Mouse (Mus musculus): ENCODE data around the gene Bcl10.
"Not testable (repeated sequence)": the region's sequence is repeated elsewhere in the genome, so short reads cannot be mapped to it uniquely, and the experiment has no call there.

The Bcl10 gene

GRCm38 (mm10) chr3:145922019-145922854 is at the start of gene Bcl10:
Gene Bcl10, plus strand, starts transcription at chr3:145922804.
- no peak for DNase-seq (ENCODE audit: low read depth, low spot score)

- no peak for DNase-seq (ENCODE audit: low read depth, low spot score)
Measured at GRCm38 (mm10) chr3:145873271-145873670, 49.3 kb upstream of the Bcl10 start.

GRCm38 (mm10) chr3:145874126-145874525 is 48.5 kb upstream of the Bcl10 start:
- DNase-seq (ENCODE audit: low read depth, low spot score): no peak

GRCm38 (mm10) chr3:145876120-145876519 is 46.5 kb upstream of the Bcl10 start:
- no peak for DNase-seq (ENCODE audit: low read depth, low spot score)

- DNase-seq (ENCODE audit: low read depth, low spot score): not testable (repeated sequence)
Measured at GRCm38 (mm10) chr3:145878867-145879266, 43.7 kb upstream of the Bcl10 start.

DNA sequence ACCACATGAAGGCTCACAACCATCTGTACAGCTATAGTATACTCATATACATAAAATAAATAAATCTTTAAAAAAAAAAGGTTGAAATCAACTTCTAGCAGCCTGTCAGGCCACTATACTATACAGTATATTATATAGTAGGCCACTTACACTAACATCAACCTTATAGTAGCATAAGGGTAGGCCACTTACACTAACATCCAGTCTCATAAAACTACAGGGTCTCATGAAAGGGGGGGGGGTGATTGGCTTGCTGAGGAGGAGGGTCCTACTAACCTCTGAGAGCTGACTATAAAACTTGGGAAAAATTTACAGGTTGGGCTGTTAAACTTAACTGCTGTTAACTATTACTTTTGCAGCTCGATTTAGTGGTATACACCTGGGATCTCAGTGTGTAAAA is 42.3 kb upstream of the Bcl10 start:
- DNase-seq (ENCODE audit: low read depth, low spot score): no peak

GRCm38 (mm10) chr3:145882076-145882874 is 40.3 kb upstream of the Bcl10 start:
- no peak for DNase-seq (ENCODE audit: low read depth, low spot score)

DNA sequence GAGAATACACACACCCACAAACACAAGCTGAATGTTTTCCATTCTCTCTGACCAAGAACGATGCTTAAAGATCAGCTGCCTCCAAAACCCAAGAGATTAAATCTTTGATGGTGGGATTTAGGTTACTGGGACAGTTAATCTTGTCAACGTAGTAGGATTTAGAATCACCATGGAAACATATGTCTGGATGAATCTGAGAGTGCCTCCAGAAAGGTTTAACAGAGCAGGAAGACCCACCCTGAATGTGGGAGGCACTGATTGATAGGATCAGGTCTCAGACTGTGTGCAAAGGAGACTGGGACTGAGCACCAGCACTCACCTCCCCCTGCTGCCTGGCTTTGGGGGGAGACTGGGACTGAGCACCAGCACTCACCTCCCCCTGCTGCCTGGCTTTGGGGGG is 39.4 kb upstream of the Bcl10 start:
- DNase-seq (ENCODE audit: low read depth, low spot score): no peak

DNA sequence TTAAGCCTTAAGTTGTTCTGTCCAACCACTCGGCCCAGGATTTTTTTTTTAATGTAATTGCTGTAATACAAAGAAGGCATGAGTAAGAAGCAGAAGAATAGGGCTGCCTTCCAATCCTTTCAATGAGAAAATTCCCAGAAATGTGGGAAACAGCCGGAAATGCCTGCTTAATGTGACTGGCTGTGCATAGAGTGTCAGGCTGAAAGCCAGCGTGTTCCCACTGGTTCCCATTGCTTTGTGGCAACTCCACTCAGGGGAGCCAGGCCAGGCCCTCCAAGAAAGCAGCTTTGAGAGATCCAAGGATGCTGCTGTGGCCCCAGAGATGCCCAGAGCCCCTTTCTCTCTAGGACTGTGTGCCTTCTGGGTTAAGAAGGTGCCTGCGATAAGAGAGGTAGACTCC is 37.2 kb upstream of the Bcl10 start:
- no peak for DNase-seq (ENCODE audit: low read depth, low spot score)

- no peak for DNase-seq (ENCODE audit: low read depth, low spot score)
Measured at GRCm38 (mm10) chr3:145885851-145886464, 36.6 kb upstream of the Bcl10 start.

- DNase-seq (ENCODE audit: low read depth, low spot score): no peak
Measured at GRCm38 (mm10) chr3:145887430-145887971, 35.1 kb upstream of the Bcl10 start.

DNA sequence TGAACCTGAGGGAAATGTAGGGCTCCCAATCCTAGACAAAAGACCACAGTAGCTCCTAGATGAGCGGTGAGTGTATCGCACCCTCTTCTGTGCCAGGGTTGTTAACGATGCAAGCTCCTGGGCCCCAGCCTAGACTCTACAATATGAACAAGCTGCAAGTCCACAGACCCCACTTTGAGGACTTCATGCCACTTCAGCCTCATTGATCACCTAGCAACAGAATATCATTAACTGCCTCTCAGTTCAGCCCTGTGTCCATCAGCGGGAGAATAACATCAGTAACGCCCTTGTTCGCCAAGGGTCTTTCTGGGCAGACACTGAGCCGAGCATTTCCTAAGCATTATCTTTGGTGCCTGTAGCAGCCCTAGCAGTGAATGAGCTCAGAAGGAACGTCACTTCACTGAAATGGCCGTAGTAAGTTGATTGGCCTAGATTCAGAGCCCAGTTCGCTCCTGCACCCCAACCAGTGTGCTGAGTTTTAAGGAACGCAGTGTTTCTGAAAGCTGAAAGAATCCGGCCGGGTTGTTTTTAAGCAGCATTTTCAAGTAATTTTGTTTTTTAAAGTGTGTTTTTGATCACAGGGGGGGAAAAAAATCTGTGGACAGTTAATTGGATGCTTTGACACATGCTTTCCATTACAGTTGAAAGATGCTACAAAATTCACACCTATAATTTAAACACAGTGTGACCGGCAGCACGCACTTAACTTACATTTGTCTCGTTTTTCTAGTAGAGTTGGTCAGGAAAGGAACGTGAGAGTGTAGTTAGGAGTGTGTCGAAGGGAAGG is 32.1 kb upstream of the Bcl10 start:
- DNase-seq (ENCODE audit: low read depth, low spot score): no peak

GRCm38 (mm10) chr3:145892451-145892850 is 30.2 kb upstream of the Bcl10 start:
- no peak for DNase-seq (ENCODE audit: low read depth, low spot score)

DNA sequence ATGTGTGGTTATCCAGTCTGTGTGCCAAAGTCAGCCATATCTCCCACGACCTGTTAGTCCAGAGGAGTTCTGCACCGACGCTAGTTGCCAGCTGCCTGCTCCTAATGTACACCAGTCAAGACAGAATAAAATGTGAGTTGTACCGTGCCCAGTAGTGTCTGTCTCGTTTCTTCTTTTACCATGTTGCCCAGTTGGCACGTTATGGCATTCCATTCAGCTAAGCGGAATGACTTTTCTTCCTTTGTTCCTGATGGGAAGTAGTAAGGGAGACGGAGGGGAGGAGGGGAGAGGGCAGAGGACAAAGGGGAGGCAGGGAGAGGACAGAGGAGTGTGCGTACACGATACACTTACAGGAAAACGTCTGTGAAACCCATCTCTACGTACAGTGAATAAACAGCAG is 28.5 kb upstream of the Bcl10 start:
- no peak for DNase-seq (ENCODE audit: low read depth, low spot score)

- no peak for DNase-seq (ENCODE audit: low read depth, low spot score)
Measured at GRCm38 (mm10) chr3:145897749-145898148, 24.9 kb upstream of the Bcl10 start.

GRCm38 (mm10) chr3:145899832-145900231 is 22.8 kb upstream of the Bcl10 start:
- no peak for DNase-seq (ENCODE audit: low read depth, low spot score)

GRCm38 (mm10) chr3:145903530-145903929 is 19.1 kb upstream of the Bcl10 start:
- no peak for DNase-seq (ENCODE audit: low read depth, low spot score)

GRCm38 (mm10) chr3:145904850-145905776 is 17.5 kb upstream of the Bcl10 start:
- peak; percentile 50 for DNase-seq (ENCODE audit: low read depth, low spot score)

DNA sequence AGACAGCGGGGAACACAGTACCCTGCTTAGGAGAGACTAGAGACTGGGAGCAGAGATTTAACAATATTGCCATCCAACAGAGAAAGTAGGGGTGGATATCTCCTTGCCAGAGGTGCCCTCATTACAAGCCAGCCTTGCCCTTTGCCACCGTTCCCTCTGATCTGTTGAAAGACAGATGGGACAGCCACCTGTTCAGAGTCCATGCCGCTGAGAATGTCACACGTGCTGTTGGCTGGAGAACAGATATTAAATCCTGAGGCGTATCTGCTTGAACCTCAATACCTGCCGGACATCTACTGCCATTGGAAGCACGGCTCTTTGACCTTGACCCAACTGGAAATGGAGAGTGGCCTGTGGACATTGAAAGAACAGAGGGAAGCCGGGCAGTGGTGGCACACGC is 16.0 kb upstream of the Bcl10 start:
- no peak for DNase-seq (ENCODE audit: low read depth, low spot score)

- no peak for DNase-seq (ENCODE audit: low read depth, low spot score)
Measured at GRCm38 (mm10) chr3:145912512-145912911, 10.1 kb upstream of the Bcl10 start.
